Mouse (Mus musculus): ENCODE data around the gene Plppr1. TPM values are rescaled to one million over a fixed set of nuclear protein-coding genes. Genes with fewer than 3 reads are reported as not detected.

Plppr1 gene
- total RNA-seq (2022), result 1 to 10 TPM; 6.3 to 7.8 (median 7.3) TPM

- DNase-seq (ENCODE audit: low spot score in 2 of 2), result peak; percentile 8 to 27
Observed at GRCm38 (mm10) chr4:49059021-49059401, at the start of gene Plppr1. Plppr1 (plus strand) TSS chr4:49059273.

GRCm38 (mm10) chr4:49016701-49017100, 42.4 kb upstream of the Plppr1 start:
- DNase-seq (ENCODE audit: low spot score in 2 of 2), result no peak

GRCm38 (mm10) chr4:49023221-49023620, 35.9 kb upstream of the Plppr1 start:
- peak; percentile 17 to 23 for DNase-seq (ENCODE audit: low spot score in 2 of 2)

- DNase-seq (ENCODE audit: low spot score in 2 of 2), result no peak
Observed at GRCm38 (mm10) chr4:49038311-49038710, 20.8 kb upstream of the Plppr1 start.

GRCm38 (mm10) chr4:49039854-49040253, 19.2 kb upstream of the Plppr1 start:
- no peak for DNase-seq (ENCODE audit: low spot score in 2 of 2)

GRCm38 (mm10) chr4:49041655-49042054, 17.4 kb upstream of the Plppr1 start:
- no peak for DNase-seq (ENCODE audit: low spot score in 2 of 2)

- DNase-seq (ENCODE audit: low spot score in 2 of 2), result no peak
Observed at GRCm38 (mm10) chr4:49050628-49051027, 8.4 kb upstream of the Plppr1 start.

- DNase-seq (ENCODE audit: low spot score in 2 of 2), result no peak
Observed at GRCm38 (mm10) chr4:49057916-49058315, 1.2 kb upstream of the Plppr1 start.

- DNase-seq (ENCODE audit: low spot score in 2 of 2), result no peak
Observed at GRCm38 (mm10) chr4:49058557-49058956, 516 bp upstream of the Plppr1 start.

- peak; percentile 12 to 25 for DNase-seq (ENCODE audit: low spot score in 2 of 2)
Observed at GRCm38 (mm10) chr4:49059402-49060381, 619 bp downstream of the Plppr1 start.

GRCm38 (mm10) chr4:49069471-49069870, 10.4 kb downstream of the Plppr1 start:
- DNase-seq (ENCODE audit: low spot score in 2 of 2), result no peak

GRCm38 (mm10) chr4:49072886-49073285, 13.8 kb downstream of the Plppr1 start:
- peak; percentile 43 to 58 for DNase-seq (ENCODE audit: low spot score in 2 of 2)

GRCm38 (mm10) chr4:49075881-49076280, 16.8 kb downstream of the Plppr1 start:
- DNase-seq (ENCODE audit: low spot score in 2 of 2), result no peak

- no peak for DNase-seq (ENCODE audit: low spot score in 2 of 2)
Observed at GRCm38 (mm10) chr4:49079399-49079798, 20.3 kb downstream of the Plppr1 start.

- DNase-seq (ENCODE audit: low spot score in 2 of 2), result no peak
Observed at GRCm38 (mm10) chr4:49088205-49088604, 29.1 kb downstream of the Plppr1 start.

- no peak for DNase-seq (ENCODE audit: low spot score in 2 of 2)
Observed at GRCm38 (mm10) chr4:49090461-49090860, 31.4 kb downstream of the Plppr1 start.

GRCm38 (mm10) chr4:49099448-49099847, 40.4 kb downstream of the Plppr1 start:
- DNase-seq (ENCODE audit: low spot score in 2 of 2), result no peak

GRCm38 (mm10) chr4:49101934-49102768, 43.1 kb downstream of the Plppr1 start:
- DNase-seq (ENCODE audit: low spot score in 2 of 2), result no peak

GRCm38 (mm10) chr4:49102769-49103193, 43.7 kb downstream of the Plppr1 start:
- no peak for DNase-seq (ENCODE audit: low spot score in 2 of 2)

- DNase-seq (ENCODE audit: low spot score in 2 of 2), result no peak
Observed at GRCm38 (mm10) chr4:49104860-49105259, 45.8 kb downstream of the Plppr1 start.

- DNase-seq (ENCODE audit: low spot score in 2 of 2), result no peak
Observed at GRCm38 (mm10) chr4:49107895-49108294, 48.8 kb downstream of the Plppr1 start.

GRCm38 (mm10) chr4:49108371-49108770, 49.3 kb downstream of the Plppr1 start:
- peak in 1 of 2 experiments; percentile 4 for DNase-seq (ENCODE audit: low spot score in 2 of 2)

Data from layer of hippocampus, adult 8-10 months (tissue).